Mouse (Mus musculus): ENCODE data around the gene Psmc4. TPM values are rescaled to one million over a fixed set of nuclear protein-coding genes. Genes with fewer than 3 reads are reported as not detected.
A peak's percentile ranks its signal among the peaks of the same experiment; 100 is the strongest.

Psmc4 gene
- 100 to 1,000 TPM; 137 to 148 TPM for total RNA-seq (2021)
- long read RNA-seq, experiment 1, transcript Psmc4-201 (11 exons, 1,440 nt), result major isoform, 250 of 288 reads
- long read RNA-seq, experiment 1, partial matches to known transcripts, result 12 of 288 reads
- long read RNA-seq, experiment 1, other reads (novel, unspliced or antisense), result 26 of 288 reads
- long read RNA-seq, experiment 2, transcript Psmc4-201 (11 exons, 1,440 nt), result major isoform, 138 of 172 reads
- long read RNA-seq, experiment 2, partial matches to known transcripts, result 14 of 172 reads
- long read RNA-seq, experiment 2, other reads (novel, unspliced or antisense), result 20 of 172 reads

DNA sequence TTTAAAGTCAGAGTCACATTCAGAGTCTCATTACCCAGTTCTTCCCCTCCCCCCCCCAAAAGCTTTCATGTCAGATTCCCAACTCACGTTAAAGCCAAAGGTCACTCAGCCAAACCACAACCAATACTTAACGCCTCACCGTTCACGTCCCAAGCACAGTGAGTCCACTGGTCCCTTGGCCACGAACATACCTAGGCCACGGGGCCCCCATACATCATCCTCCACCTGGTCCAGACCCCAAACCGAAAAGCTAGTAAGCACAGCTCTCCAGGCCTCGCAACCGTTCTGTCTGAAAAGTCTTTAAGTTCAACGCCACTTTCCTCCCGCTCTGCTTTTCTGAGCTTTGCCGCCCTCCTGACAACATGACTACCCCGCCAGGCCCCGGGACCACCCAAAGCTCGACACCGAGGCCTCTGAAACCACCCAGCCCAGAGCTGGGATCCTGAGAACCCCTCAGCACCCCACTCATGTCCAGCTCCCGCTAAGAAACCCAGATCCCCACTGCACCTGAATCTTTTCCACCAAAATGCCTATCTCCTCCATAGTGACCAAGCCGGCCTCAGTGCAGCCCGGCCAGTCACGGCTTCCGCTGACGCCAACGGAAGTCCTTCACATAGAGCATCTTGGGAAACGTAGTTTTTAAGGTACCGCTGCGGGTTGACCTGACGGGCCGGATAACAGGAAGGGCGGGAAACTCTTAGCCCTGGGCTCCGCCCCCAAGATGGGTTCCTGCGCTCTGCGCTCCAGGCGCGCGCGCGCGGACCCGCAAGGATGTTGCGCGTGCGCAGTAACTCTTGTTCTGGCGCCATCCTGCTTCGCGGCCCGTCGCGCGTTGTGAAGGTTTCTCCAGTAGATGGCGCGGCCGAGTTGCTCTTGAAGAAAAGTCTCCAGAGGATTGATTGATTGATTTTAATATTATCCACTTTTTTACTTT lies at the start of gene Psmc4:
Gene Psmc4, minus strand, starts transcription at position 626 of the 934 bp plus-strand sequence.
- DNase-seq, result peak; percentile 97

DNA sequence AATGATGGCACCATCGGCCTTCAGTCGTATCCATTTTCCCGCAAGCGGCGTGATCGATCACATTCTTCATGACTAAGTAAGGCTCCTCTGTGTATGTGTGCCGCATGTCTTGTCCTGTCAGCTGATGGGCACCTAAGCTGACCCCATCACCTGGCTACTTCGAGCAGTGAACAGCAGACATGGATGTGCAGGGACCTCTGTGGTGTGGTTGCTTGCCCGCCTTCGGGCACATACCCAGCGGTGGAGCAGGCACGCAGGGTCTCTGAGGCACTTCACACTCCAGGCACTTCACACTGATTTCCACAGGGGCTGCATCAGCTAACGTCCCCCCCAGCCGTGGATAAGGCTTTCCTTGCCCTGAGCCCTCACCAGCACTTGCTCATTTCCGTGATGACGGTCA lies 49.2 kb upstream of the Psmc4 start:
- no peak for DNase-seq

DNA sequence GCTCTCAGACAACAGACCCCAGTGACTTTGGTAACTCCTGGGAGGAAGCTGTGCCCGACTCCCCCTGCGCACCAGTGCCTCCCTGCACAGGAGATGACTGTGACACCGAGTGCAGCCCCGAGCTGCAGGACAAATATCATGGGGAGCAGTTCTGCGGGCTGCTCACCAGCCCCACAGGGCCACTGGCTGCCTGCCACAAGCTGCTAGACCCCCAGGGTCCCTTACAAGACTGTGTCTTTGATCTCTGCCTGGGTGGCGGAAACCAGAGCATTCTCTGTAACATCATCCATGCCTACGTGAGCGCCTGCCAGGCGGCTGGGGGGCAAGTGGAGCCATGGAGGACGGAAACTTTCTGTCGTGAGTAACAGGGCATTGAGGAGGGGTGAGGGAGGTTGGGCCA lies 43.6 kb upstream of the Psmc4 start:
- no peak for DNase-seq

DNA sequence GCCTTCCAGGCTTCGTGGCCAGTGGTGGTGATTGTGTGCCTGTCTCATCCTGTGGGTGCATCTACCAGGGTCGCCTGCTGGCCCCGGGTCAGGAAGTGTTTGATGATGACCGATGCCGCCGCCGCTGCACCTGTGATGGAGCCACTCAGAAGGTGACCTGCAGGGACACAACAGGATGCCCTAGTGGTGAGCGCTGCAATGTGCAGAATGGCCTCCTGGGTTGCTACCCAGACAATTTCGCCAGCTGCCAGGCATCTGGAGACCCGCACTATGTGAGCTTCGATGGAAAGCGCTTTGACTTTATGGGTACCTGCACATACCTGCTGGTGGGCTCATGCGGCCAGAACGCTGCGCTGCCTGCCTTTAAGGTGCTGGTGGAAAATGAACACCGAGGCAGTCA lies 36.3 kb upstream of the Psmc4 start:
- no peak for DNase-seq

DNA sequence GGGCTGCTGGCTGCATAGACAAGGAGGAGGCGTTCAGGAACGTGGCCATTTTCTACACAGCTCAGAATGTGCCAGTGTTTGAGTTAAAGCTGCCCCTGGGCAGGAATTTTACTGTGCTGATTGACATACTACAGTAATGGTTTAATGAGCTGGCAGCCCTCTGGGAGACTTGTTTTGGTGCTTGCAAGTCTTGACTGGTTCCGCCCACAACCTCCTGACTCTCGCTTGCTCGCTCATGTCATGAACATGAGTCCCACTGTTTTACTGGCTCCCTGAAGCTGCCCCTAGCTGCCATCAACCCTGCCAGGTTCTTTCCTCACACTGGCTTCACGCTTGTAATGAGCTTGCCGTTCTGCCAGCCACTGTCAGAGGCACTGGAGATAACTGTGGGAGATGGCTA lies 34.3 kb upstream of the Psmc4 start:
- DNase-seq, result no peak

DNA sequence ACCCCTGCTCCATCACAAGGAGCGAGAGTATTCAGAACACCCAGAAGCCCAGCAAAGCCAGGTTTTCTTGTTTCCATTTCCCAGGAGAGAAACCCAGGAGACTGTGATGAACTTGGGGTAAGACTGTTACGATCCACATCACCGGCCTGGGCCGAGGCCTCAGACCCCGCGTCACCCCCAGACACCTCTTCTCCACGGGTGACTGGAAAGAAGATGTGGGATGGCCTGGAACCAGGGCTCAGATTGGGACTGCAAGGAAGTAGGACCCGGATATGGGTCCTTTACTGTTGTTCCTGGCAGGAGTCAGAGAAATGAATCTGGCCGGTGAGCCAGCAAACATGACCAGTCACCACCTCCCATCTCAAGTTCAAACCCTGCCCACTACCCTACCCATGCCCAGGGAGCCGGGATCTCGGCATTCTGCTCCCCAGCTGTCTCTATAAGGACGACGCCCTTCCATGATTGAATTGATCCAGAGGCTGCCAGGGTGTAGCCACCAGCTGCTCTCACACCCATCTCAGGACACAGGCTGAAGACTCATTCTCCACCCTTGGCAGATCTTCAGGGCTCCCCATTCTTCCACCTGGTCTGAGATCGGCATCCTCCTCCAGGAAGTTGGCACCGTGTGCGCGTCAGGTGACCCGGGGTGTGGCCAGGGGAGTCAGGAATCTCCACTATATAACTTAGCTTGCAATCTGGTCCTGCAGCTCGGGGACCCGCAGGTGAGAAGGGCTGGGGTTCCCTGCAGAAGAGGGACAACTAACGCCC lies 20.8 kb upstream of the Psmc4 start, which contains the start of gene Fcgbp:
Gene Fcgbp, plus strand, starts transcription at position 706 of the 768 bp plus-strand sequence.
- DNase-seq, result no peak

DNA sequence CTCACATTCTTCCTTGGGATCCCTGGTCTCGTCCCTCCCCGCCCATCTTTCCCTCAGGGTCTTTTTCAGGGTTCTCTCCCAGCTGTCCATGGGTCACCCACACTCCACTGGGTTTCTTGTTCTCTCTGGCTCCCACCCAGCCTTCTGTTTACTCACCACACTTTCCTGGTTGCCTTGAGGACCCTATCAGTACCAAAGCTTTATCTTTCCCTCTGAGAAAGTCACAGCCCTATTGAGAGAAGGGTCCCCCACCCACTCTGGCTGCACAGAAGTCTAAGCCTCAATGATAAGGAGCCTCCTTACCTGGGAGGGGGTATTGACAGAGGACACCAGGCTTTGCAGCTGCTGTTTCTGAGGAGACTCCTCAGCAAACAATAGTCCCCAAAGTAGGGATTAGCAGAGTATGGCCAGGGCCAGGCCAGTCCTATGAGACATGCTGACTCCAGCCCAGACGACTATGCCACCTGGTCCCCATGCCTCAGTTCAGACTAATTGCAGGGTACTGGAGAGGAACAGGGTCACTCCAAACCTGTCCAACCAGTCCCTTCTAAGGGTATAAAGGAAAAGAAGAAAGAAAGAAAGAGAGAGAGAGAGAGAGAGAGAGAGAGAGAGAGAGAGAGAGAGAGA lies 19.8 kb upstream of the Psmc4 start:
- no peak for DNase-seq

DNA sequence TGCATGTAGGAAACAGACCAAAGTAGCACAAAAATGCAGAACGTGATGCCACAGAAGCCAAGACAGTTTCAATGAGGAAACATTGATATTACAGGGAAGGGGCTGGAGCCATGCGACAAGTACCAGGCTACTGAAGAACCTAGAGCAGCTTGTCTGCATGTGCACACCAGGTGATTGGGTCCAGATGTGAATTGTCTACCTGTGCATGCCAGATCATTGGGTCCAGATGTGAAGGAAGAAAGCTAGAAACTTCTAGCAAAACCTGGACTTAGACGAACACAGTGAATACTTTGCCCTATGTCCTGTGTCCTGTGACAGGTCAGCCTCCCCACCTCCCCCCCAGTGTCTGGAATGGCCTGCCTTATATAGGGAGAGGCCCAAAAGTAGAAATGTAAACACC lies 18.8 kb upstream of the Psmc4 start:
- no peak for DNase-seq

DNA sequence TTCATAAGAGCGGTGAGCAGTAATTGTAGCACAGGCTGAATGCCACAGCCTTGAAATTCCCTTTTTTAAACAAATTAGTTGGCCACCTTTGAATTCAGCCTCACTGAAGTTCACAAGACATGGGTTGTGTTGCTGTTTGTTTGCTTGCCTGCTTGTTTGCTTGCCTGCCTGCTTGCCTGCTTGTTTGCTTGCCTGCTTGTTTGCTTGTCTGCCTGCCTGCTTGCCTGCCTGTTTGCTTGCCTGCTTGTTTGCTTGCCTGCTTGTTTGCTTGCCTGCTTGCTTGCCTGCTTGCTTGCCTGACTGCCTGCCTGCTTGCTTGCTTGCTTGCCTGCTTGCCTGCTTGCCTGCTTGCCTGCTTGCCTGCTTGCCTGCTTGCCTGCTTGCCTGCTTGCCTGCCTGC lies 10.1 kb upstream of the Psmc4 start:
- no peak for DNase-seq

DNA sequence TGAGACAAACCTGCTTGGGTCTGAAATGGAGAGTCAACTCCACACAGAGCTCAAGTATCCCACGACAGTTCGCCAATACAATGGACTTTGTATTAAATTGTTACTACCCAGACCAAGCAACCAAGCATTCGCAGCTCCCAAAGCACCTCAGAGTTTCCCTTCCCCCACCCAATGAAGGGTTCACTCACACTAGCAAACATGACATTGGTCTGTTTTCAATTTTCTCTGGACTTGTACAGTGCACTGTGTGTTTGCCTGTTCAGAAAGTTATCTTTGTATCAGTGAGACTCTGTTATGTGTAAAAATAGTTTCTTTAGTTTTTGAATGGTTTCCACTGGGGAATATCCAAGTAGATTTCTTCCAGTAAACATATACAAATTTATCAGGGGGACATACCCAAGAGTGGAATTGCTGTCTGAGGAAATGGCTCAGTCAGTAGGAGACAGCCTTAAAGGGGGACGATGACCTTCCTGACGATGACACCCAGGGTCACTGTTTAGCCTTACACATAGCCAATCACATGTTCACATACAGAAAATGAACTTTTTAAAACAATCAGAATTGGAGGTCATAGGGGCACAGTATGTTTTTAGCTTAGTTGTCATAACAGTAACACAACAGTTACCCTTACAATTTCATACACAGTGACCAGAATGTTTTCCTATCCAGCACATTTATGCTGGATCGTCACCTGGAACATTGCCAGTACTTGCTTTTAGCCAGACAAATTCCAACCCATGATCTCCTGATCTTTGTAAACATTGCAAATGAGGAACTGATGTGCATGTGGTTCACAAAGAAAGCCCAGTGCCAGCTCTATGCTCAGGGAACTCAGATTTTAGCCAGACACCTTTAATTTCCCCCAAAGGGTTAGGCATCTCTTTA lies 3.4 kb upstream of the Psmc4 start:
- DNase-seq, result no peak

DNA sequence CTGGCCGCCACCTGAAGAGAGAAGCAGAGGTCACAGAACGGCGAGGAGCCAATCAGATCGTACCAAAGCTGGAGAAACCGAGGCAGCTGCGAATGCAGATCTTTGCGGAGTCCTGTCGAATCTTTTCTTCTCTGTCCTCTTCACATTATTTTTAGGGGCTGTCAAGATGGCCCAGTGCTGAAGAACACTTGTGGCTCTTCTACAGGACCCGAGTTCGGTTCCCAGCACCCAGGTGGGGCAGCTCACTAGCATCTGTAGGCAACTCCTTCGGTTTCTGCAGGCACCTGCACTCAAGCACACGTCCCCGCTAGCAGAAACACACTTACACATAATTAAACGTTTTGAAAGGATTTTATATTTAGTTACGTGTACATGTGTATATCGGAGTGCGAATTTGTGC lies 683 bp upstream of the Psmc4 start:
- DNase-seq, result no peak

DNA sequence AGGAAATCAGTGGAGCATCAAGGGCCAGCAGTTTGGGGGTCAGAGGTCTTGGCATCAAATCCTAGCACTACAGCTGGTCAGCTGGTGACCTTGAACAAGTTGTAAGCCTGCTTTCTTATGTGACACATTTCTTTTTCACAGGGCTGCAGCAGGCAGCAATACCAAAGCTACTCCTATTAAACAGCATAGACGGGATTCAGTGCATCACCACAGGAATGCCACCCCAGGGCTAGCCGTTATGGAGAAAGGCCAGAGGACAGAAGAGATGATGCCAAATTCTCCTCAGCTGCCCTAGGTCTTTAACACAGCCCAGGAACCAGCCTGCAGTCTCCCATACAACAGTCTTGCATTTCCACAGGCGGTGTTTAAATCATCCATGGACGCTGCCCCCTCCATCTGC lies 5.4 kb downstream of the Psmc4 start:
- no peak for DNase-seq

DNA sequence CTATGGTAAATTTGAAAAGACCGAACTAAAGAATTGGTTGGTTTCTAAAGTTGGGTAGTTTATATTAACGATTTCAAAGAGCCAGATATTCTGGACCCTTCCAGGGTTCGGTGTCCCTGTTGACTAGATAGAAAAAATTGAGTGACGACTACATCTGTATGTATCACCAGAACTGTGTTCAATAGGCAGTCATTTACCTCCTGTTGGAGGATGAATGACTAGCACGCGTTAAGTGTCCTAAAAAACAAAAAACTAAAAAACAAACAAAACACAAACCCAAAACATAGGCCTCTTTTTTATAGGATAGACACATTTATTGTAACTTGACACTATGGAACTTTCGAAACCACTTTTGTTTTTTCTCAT lies 35.5 kb downstream of the Psmc4 start:
- no peak for DNase-seq

DNA sequence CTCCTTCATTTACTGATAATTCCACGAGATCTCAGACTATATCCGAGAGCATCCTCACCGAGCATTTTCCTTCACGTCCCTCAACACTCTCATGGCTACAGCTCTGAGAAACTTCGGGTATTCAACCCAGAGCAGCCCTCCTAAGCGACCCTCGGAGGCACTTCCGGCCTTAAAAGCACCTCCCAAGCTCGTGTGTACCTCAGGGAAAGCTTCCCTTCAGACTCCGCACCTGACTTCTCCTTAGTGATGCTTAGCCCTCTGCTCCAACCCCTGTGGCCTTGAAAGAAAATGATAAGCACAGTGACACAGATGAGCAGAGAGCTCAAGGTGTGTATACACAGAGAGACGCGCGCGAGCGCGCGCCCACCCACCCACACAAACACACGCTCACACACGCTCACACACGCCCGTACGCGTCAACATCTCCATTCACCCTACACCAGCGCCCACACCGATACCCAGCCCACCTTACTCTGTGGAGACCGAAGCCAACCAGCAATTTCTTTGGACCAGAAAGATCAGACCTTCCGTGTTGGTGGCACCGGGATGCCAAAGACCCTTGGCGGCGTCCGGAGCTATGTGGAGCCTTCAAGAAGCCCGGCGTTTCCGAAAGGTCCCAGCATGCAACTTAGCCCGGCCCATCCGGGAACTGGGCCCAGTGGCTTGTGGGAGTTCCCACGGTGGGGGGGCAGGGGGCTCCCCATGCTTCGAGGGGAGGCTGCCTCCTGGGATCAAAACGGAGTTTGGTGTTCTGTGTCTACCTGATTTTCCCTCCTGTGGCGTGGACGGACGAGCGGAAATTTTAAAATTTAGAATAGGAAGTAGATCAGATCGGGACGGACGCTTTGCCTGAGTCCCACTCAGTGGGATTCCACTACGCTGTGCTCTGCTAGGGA lies 36.1 kb downstream of the Psmc4 start, which contains the start of gene Zfp850:
Gene Zfp850, minus strand, starts transcription at position 567 of the 896 bp plus-strand sequence.
- DNase-seq, result peak; percentile 90

DNA sequence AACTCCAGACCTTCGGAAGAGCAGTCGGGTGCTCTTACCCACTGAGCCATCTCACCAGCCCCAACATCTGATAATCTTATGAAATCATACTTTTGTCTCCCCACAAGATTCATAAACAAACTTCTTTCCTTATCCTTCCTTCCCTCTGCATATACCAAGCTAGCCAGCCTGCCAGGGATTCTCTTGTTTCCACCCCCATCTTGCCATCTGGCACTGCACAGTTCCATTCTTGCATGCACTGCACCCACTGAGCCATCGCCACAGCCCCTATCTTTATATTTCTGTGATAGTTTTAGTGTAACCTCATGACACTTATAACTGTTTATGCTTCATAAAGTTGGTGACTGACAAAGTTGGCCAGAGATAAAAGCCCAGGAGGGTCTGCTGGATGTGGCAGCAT lies 39.6 kb downstream of the Psmc4 start:
- DNase-seq, result no peak

Other genes starting within 250 kb of the Psmc4 start
- 1 to 10 TPM; 6.5 to 8.9 TPM for gene Zfp626, start 242.9 kb downstream of the Psmc4 start, total RNA-seq (2021)
- 1 to 10 TPM; 2.5 to 4.3 TPM for gene Zfp59, start 211.5 kb downstream of the Psmc4 start, total RNA-seq (2021)
- gene Zfp607a, start 192.6 kb downstream of the Psmc4 start, total RNA-seq (2021), result 1 to 10 TPM; 4.5 to 6.7 TPM
- 10 to 100 TPM in 1 of 2 experiments, 1 to 10 TPM in 1; 8.9 to 12.8 TPM for gene Zfp974, start 120.6 kb downstream of the Psmc4 start, total RNA-seq (2021)
- gene Zfp780b, start 70.9 kb downstream of the Psmc4 start, total RNA-seq (2021), result 10 to 100 TPM in 1 of 2 experiments, 1 to 10 TPM in 1; 8.9 to 13.1 TPM
- gene Zfp850, start 36.0 kb downstream of the Psmc4 start, total RNA-seq (2021), result 1 to 10 TPM; 2.3 to 3.0 TPM
- gene Fcgbp, start 21.1 kb upstream of the Psmc4 start, total RNA-seq (2021), result not detected
- gene 9530053A07Rik, start 79.4 kb upstream of the Psmc4 start, total RNA-seq (2021), result not detected
- gene Fbl, start 119.6 kb upstream of the Psmc4 start, total RNA-seq (2021), result 10 to 100 TPM; 84.3 to 96.3 TPM
- 10 to 100 TPM; 35.6 to 48.1 TPM for gene Dyrk1b, start 129.4 kb upstream of the Psmc4 start, total RNA-seq (2021)
- 10 to 100 TPM; 22.8 to 34.9 TPM for gene Eid2, start 217.8 kb upstream of the Psmc4 start, total RNA-seq (2021)
- gene Eid2b, start 227.6 kb upstream of the Psmc4 start, total RNA-seq (2021), result 10 to 100 TPM; 13.4 to 15.7 TPM
- 1 to 10 TPM in 1 of 2 experiments, not detected in 1; 1.2 TPM for gene Selenov, start 241.1 kb upstream of the Psmc4 start, total RNA-seq (2021)

All from adrenal gland, postnatal 10 days (tissue).